Mouse (Mus musculus) adrenal gland (tissue): ENCODE measurements around the gene Gli1.

Experiments used
- intact Hi-C: fragments of 180-260 bp; cut with DNase I; formaldehyde crosslinking; loops from one replicate; pipeline ENCODE4 v1.15.1; 2025

The Gli1 gene

DNA sequence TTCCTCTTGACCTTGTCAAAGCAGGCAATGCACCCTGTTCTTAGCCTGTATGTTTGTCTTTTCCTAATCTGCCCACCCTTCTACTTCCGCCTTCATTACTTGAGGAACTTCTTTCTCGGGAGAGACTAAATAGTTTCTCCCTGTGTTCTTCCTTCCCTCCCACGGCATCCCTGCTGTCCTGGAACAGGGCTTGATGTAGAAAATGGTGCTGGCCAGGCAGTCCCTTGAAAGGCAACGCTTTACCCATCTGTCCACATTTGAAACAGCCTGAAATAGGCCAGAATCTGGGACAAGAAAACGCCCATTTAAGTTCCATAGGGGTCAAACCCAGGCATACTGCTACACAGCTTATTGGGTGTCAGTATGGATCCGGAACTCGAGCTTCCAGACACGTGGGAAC lies 8.0 kb upstream of the Gli1 start:
- intact Hi-C loops = loop anchor here (5.0 kb wide), 2 partner anchors 97 to 117 kb away; no protein-coding TSS in a partner anchor

- intact Hi-C loops = no loop called here
These were observed 7.2 kb upstream of the Gli1 start for GRCm38 (mm10) chr10:127348957-127349356.

DNA sequence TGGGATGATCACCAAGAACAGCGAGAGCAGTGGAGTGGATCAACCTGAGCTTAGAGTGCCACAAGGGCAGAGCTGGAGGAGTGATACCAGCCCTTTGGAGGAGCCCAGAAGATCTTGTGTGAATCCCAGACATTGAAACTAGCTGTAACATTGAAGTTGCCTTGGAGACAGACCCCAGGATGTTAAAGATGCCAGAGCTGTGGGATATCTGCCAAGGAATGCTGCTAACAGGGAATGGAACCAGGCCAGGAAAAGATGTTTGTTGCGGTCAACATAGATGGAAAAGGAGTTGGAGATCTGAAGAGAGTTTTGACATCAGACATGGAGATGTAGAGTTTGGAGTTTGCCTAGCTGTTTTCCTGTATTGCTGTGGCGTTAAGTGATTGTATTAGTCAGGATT lies 4.4 kb upstream of the Gli1 start:
- intact Hi-C loops = no loop called here

GRCm38 (mm10) chr10:127343029-127343428 lies 1.3 kb upstream of the Gli1 start:
- intact Hi-C loops = no loop called here

- intact Hi-C loops = no loop called here
These were observed 449 bp downstream of the Gli1 start for GRCm38 (mm10) chr10:127341360-127341690.

- intact Hi-C loops = no loop called here
These were observed 1.0 kb downstream of the Gli1 start for GRCm38 (mm10) chr10:127340577-127341359.

- intact Hi-C loops = no loop called here
These were observed 1.8 kb downstream of the Gli1 start for GRCm38 (mm10) chr10:127339683-127340576.

- intact Hi-C loops = no loop called here
These were observed 2.7 kb downstream of the Gli1 start for GRCm38 (mm10) chr10:127338930-127339682.

- intact Hi-C loops = no loop called here
These were observed 4.2 kb downstream of the Gli1 start for GRCm38 (mm10) chr10:127337536-127338099.

DNA sequence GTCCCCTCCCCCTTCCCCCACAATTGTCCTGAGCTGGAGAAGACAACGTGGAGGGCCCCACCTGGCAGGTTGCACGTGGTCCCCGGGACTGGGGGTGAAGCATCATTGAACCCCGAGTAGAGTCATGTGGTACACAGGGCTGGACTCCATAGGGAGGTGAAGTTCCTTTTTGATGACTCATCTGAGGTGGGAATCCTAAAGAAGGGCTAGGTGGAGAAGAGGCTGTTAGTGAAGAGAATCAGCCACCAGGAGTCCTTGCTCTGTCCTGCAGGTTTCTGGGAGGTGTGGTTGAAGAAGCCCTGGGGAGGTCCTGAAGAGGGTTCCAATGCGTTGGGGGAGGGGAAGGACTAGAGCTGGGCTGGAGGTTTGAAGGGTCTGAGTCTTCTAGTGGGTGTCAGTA lies 4.8 kb downstream of the Gli1 start:
- intact Hi-C loops = no loop called here

GRCm38 (mm10) chr10:127335271-127335670 lies 6.5 kb downstream of the Gli1 start:
- intact Hi-C loops = no loop called here

DNA sequence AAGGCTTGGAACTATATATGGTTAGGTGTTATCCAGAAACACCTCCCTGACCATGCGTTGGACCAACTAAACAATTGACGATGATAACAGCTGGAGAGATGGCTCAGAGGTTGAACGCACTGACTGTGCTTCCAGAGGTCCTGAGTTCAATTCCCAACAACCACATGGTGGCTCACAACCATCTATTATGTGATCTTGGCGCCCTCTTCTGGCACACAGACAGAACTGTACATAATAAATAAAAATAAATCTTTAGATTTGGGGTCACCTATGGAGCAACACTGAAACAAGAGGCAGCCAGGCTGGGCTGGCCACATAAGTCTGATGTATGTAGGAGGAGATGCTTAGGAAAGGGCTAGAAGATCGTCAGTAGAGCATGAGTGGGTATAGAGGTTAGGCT lies 8.6 kb downstream of the Gli1 start:
- intact Hi-C loops = no loop called here

DNA sequence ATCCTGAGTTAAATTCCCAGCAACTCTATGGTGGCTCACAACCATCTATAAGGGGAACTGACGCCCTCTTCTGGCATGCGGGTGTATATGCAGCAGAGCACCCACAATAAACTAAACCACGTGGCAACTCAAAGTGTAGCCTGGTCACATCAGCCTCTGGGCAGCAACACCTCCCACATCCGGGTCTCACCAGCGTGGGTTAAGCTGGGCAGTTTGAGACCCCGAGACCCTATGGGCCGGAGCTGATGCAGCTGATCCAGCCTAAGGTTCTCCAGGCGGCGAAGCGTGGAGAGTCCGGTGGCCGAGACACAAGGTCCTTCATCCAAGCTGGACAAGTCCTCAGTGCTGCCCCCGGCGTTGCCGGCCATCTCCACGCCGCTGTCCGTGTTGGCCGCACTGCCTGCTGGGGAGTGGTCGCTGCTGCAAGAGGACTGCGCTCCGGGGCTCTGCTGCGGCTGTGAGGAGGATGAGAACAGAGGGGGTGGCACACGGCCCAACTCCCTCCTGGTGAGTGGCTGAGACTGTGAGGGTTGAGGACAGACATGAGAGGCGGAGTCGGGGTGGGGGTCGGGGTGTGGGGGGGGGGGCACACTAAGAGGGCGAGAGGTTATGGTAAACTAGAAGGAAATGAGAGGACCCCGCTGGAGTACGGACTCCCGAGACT lies 9.4 kb downstream of the Gli1 start:
- intact Hi-C loops = no loop called here

DNA sequence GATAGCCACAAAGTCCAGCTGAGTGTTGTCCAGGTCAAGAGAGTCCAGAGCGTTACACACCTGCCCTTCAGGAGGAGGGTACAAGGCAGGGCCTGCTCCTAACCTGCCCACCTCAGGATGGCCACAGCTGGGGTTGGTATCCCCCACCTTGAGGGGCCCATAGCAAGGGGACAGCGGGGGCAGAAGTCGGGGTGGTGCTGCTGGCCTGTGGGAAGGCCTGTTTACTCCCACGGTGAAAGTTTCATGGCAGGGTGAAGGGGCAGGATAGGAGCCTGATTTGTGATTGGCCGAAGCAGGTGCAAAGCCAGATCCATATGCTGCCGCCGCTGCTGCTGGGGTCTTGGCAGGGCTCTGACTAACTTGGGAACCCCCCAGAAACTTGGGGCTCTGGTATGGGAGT lies 11.6 kb downstream of the Gli1 start:
- intact Hi-C loops = no loop called here

DNA sequence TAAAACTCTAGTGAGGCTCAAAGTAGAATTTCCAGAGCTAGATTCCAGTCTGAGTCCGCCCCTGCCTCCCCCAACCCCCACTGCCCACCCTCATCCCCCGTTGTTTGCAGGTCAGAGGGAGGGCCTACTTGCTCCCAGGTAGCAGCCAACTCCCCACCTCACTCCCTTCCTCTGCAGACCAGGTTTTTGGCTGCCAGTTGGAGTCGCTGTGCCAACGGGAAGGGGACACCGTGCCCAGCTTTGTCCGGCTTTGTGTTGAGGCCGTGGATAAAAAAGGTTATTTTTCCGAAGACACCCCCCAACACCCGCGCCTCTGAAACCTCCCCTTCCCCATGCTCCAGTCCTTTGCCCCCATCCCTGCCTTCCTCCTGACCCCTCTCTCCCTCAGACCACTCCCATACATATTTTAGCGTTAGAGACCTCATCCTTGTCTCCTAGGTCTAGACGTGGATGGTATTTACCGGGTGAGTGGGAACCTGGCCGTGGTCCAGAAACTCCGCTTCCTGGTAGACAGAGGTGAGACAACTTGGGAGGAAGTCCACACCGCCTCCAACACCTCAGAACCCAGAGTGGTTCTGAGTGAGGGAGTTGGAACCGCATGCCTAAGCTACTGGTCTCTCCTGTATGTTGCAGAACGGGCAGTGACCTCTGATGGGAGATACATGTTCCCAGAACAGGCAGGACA lies 14.2 kb downstream of the Gli1 start:
- intact Hi-C loops = loop anchor here (5.0 kb wide), 1 partner anchor 150 kb away; no protein-coding TSS in a partner anchor

DNA sequence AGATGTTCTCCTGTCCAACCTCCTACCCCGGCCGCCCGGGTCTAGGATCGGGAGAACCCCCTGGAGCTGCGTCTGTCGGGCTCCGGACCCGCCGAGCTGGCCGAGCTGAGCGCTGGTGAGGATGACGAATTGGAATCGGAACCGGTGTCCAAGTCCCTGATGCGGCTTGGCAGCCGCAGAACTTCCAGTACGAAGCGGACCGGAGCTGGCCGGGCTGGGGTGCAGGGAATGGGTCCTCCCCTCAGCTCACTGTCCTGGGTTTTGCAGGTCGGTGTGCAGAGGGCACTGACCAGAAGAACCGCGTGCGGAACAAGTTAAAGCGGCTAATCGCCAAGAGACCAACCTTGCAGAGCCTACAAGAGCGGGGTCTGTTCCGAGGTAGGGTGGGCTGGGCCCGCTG lies 14.9 kb downstream of the Gli1 start:
- intact Hi-C loops = loop anchor here (5.0 kb wide), 1 partner anchor 150 kb away; no protein-coding TSS in a partner anchor

DNA sequence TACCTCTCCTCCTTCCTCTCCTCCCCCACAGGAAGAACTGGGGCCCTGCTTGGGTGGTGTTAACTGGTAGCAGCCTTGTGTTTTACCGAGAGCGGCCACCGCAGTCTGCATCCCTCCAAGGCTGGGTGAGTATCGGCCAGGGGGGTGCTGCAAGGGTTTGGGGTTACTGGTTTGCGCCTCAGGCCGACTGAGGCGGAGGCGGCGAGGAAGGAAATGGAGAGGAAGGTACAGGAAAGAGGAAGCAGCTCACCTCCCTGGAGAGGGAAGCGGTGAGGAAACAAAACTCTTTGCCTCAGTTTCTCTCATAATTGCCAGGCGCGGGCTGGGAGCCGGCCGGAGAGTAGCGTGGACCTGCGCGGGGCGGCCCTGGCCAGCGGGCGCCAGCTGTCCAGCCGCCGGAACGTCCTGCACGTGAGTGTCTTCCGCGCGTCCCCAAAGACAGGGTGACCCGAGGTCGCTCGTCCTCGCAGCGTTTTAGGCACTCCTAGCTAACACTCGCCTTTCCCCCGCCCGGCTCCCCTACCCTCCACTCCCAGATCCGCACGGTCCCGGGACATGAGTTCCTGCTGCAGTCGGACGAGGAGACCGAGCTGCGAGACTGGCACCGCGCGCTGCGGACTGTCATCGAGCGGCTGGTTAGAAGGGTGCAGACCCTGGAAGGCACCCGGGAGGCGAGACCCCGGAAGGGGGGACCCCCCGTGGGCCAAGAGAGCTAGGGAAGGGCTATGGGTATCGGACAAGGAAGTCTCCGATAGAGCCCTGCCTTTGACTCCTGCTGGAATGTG lies 15.6 kb downstream of the Gli1 start:
- intact Hi-C loops = loop anchor here (5.0 kb wide), 1 partner anchor 149 kb away; no protein-coding TSS in a partner anchor

DNA sequence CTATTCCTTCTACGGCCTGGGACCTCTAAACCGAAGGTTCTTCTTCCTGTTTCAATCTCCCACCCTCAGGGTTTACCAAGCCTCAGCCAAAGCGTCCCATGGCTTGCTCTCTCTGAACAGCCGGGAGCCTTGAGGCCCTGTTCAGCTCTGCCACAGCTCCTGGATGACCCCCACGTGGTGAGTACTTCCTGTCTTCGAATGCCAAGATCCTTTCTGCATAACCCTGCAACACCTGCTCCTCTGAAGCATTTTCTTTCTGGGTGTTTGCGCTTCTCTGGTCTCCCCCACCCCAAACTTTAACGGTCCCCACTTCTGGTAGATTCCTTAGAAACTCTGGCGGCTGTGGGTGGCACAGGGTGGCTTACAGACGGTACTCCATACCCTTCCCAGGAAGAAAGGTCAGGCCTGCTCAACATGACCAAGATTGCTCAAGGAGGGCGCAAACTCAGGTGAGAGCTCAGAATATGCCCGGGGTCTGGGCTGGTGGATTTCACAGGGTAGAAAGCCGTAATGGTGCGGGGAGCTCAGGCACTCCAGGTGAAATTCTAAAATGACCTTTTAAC lies 16.2 kb downstream of the Gli1 start:
- intact Hi-C loops = loop anchor here (5.0 kb wide), 1 partner anchor 148 kb away; no protein-coding TSS in a partner anchor

- intact Hi-C loops = no loop called here
These were observed 17.3 kb downstream of the Gli1 start for GRCm38 (mm10) chr10:127324495-127324894.
